Mouse (Mus musculus) embryonic fibroblast, embryonic 13.5 days (primary cell): ENCODE measurements at regions not wholly inside any gene's neighbourhood (a gene's known extent, or its start where the extent isn't known, plus 50 kb on each side); places are given as distances from the start of the nearest gene placed in this dataset.

ENCODE experiments used
- CTCF ChIP-seq: IDR thresholded peaks from 2 replicates; pipeline ENCODE4 v1.5.1; 2011; ENCODE audit warnings: mild to moderate bottlenecking, control low read depth, low read length, moderate library complexity, borderline replicate concordance; ENCODE audit not compliant: insufficient read depth
- POLR2A ChIP-seq: IDR thresholded peaks from 2 replicates; pipeline ENCODE4 v1.6.1; 2011; ENCODE audit warnings: low read depth, mild to moderate bottlenecking, control low read depth, low read length, moderate library complexity

DNA sequence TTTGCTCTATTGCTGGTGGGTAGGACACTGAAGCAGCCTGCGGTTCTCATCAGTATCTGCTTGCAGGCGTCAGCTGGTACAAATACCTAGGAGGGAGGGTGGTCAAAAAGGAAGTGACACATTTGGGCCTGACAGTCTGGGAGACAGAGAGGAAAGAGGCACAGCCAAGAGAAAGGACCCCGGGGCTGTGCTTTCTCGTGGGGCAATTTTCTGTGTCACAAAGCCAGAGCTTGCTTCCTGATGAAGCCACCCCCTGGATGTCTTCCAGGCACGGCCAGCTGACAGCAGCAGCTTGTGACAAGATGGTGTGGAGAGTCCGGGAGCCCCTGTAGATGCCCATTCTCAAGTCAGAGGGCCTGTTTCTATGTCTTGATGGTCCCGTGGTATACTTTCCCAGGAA, 1181.8 kb upstream of the A1bg start:
- TF ChIP-seq CTCF (no peak), POLR2A (no peak)
